Mouse (Mus musculus) right cerebral cortex, postnatal 36 days (tissue): ENCODE measurements around the gene Dhx33.

Experiments
- DNase-seq, 2 experiments: peaks; one replicate each; pipeline ENCODE4 v3.0.0; 2022; ENCODE audit warnings: low spot score in 2 of 2, mixed read lengths in 1 of 2

Gene Dhx33

GRCm38 (mm10) chr11:70982030-70982429, 22.2 kb downstream of the Dhx33 start:
- DNase-seq, result no peak

- no peak for DNase-seq
Observed at GRCm38 (mm10) chr11:70980751-70981510, 23.3 kb downstream of the Dhx33 start.

- no peak for DNase-seq
Observed at GRCm38 (mm10) chr11:70980232-70980631, 24.0 kb downstream of the Dhx33 start.

- DNase-seq, result no peak
Observed at GRCm38 (mm10) chr11:70977293-70977692, 26.9 kb downstream of the Dhx33 start.

GRCm38 (mm10) chr11:70975193-70975592, 29.0 kb downstream of the Dhx33 start:
- DNase-seq, result no peak

GRCm38 (mm10) chr11:70973947-70974346, 30.3 kb downstream of the Dhx33 start:
- no peak for DNase-seq

GRCm38 (mm10) chr11:70972586-70972985, 31.7 kb downstream of the Dhx33 start:
- DNase-seq, result no peak

GRCm38 (mm10) chr11:70970560-70971540, 33.4 kb downstream of the Dhx33 start:
- DNase-seq, result no peak

GRCm38 (mm10) chr11:70969821-70970559, 34.2 kb downstream of the Dhx33 start, which contains the start of the genes Nup88 and Rpain:
TSS of gene Nup88 (minus strand) at chr11:70969973.
TSS of gene Rpain (plus strand) at chr11:70970213.
- DNase-seq, result peak; percentile 94 to 95

- peak in 1 of 2 experiments; percentile 44 for DNase-seq
Observed at GRCm38 (mm10) chr11:70969271-70969794, 34.9 kb downstream of the Dhx33 start.

- no peak for DNase-seq
Observed at GRCm38 (mm10) chr11:70964222-70964907, 39.9 kb downstream of the Dhx33 start.

GRCm38 (mm10) chr11:70960786-70961554, 43.3 kb downstream of the Dhx33 start:
- no peak for DNase-seq

GRCm38 (mm10) chr11:70954711-70955110, 49.5 kb downstream of the Dhx33 start:
- DNase-seq, result no peak

- no peak for DNase-seq
Observed at GRCm38 (mm10) chr11:70944935-70945817, 59.1 kb downstream of the Dhx33 start.

- DNase-seq, result no peak
Observed at GRCm38 (mm10) chr11:70943651-70944050, 60.6 kb downstream of the Dhx33 start.

GRCm38 (mm10) chr11:70942596-70942995, 61.6 kb downstream of the Dhx33 start:
- DNase-seq, result no peak

GRCm38 (mm10) chr11:70935316-70935715, 68.9 kb downstream of the Dhx33 start:
- DNase-seq, result no peak
